Mouse (Mus musculus) bone marrow, adult 2 months (tissue): Measurements from ENCODE around the gene Asic4.

Source experiments
- CTCF ChIP-seq: fragments of 200-500 bp; IDR thresholded peaks from 2 replicates; pipeline ENCODE4 v1.5.1; 2011; ENCODE audit warnings: low read length, control low read depth; ENCODE audit not compliant: control insufficient read depth, insufficient read depth
- POLR2A ChIP-seq: fragments of 200-500 bp; IDR thresholded peaks from 2 replicates; pipeline ENCODE4 v1.6.1; 2011; ENCODE audit warnings: low read depth, mild to moderate bottlenecking, control low read depth, low read length, borderline replicate concordance; ENCODE audit not compliant: control insufficient read depth

GRCm38 (mm10) chr1:75480735-75481134 is 30.5 kb downstream of the Asic4 start:
- TF ChIP-seq CTCF (no peak), POLR2A (no peak)
